Mouse (Mus musculus): ENCODE measurements around the gene Pcnx3. TPM values are rescaled to one million over a fixed set of nuclear protein-coding genes. Genes with fewer than 3 reads are reported as not detected.

Gene Pcnx3
- polyA plus RNA-seq, 1 experiment, result 120 TPM

GRCm38 (mm10) chr19:5725029-5725707, 36.5 kb upstream of the Pcnx3 start:
- no peak for TF ChIP-seq CTCF (IDR thresholded peaks at IDR 0.05; ENCODE audit: borderline replicate concordance, extremely low read depth, insufficient read depth, insufficient read length)
- TF ChIP-seq POLR2A (IDR thresholded peaks at IDR 0.05; ENCODE audit: borderline replicate concordance, extremely low read depth, insufficient read depth, insufficient read length, poor library complexity, severe bottlenecking), result no peak
- no peak for DNase-seq (ENCODE audit: low read depth)

DNA sequence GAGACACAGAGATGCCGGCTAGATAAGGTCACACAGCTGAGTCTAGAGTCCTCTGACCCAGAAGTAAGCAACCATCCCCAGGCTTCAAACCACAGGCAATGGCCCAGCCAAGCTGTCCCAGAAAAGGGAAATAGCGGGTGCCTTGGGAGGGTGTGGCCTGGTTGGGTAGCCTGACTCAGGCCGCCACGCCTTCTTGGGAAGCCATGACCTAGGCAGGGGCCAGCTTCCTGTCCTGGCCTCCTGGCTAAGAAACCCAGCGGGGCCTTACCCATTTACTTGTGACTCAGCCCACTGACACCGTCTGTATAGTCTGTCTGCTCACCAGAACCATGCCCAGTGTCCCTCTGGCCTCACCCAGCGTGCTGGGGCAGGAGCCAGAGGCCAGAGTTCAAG, 35.8 kb upstream of the Pcnx3 start:
- TF ChIP-seq POLR2A (IDR thresholded peaks at IDR 0.05; ENCODE audit: borderline replicate concordance, extremely low read depth, insufficient read depth, insufficient read length, poor library complexity, severe bottlenecking), result no peak
- TF ChIP-seq CTCF (IDR thresholded peaks at IDR 0.05; ENCODE audit: borderline replicate concordance, extremely low read depth, insufficient read depth, insufficient read length), result no peak
- DNase-seq (ENCODE audit: low read depth), result no peak

DNA sequence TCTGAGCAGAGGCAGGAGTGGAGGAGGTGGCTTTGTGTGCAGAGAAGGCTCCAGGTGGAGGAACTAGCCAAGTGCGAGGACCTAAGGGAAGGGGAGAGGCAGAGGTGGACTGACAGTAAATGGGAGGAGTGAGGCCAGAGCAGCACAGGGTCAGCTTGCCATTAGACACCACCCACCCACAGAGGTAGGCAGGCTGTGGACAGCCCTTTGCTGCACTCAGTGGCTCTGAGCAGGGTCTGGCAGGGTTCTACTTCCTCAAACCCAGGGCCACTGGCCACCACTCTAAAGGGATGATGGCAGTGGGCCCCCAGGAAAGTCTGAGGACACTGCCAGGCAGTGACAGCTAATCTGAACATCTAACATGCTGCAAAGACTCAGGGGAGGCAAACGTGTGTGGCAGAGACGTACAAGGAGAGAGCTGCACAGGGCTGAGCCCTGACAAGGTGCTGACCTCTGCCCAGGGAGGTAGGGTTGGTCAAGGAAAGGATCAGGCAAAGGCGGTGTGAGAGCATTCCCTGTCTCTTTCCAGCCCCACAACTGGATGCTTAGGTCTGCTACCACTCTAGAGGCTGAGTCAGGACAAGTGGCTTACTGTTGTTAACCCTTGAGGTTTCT, 35.3 kb upstream of the Pcnx3 start:
- TF ChIP-seq POLR2A (IDR thresholded peaks at IDR 0.05; ENCODE audit: borderline replicate concordance, extremely low read depth, insufficient read depth, insufficient read length, poor library complexity, severe bottlenecking) (no peak), CTCF (IDR thresholded peaks at IDR 0.05; ENCODE audit: borderline replicate concordance, extremely low read depth, insufficient read depth, insufficient read length) (no peak)
- no peak for DNase-seq (ENCODE audit: low read depth)

- TF ChIP-seq CTCF (IDR thresholded peaks at IDR 0.05; ENCODE audit: borderline replicate concordance, extremely low read depth, insufficient read depth, insufficient read length) (no peak), POLR2A (IDR thresholded peaks at IDR 0.05; ENCODE audit: borderline replicate concordance, extremely low read depth, insufficient read depth, insufficient read length, poor library complexity, severe bottlenecking) (no peak)
- no peak for DNase-seq (ENCODE audit: low read depth)
These were observed 34.2 kb upstream of the Pcnx3 start for GRCm38 (mm10) chr19:5722848-5723425.

GRCm38 (mm10) chr19:5721233-5721632, 32.5 kb upstream of the Pcnx3 start:
- no peak for TF ChIP-seq CTCF (IDR thresholded peaks at IDR 0.05; ENCODE audit: borderline replicate concordance, extremely low read depth, insufficient read depth, insufficient read length)
- TF ChIP-seq POLR2A (IDR thresholded peaks at IDR 0.05; ENCODE audit: borderline replicate concordance, extremely low read depth, insufficient read depth, insufficient read length, poor library complexity, severe bottlenecking), result no peak
- no peak for DNase-seq (ENCODE audit: low read depth)

- DNase-seq (ENCODE audit: low read depth), result no peak
- TF ChIP-seq CTCF (IDR thresholded peaks at IDR 0.05; ENCODE audit: borderline replicate concordance, extremely low read depth, insufficient read depth, insufficient read length) (no peak), POLR2A (IDR thresholded peaks at IDR 0.05; ENCODE audit: borderline replicate concordance, extremely low read depth, insufficient read depth, insufficient read length, poor library complexity, severe bottlenecking) (no peak)
These were observed 28.2 kb upstream of the Pcnx3 start for GRCm38 (mm10) chr19:5716955-5717354.

- TF ChIP-seq POLR2A (IDR thresholded peaks at IDR 0.05; ENCODE audit: borderline replicate concordance, extremely low read depth, insufficient read depth, insufficient read length, poor library complexity, severe bottlenecking) (no peak), CTCF (IDR thresholded peaks at IDR 0.05; ENCODE audit: borderline replicate concordance, extremely low read depth, insufficient read depth, insufficient read length) (peak; percentile 46; the same call in 1 of the 2 replicates)
- peak; percentile 76 for DNase-seq (ENCODE audit: low read depth)
These were observed 27.3 kb upstream of the Pcnx3 start for GRCm38 (mm10) chr19:5715793-5716688.

DNA sequence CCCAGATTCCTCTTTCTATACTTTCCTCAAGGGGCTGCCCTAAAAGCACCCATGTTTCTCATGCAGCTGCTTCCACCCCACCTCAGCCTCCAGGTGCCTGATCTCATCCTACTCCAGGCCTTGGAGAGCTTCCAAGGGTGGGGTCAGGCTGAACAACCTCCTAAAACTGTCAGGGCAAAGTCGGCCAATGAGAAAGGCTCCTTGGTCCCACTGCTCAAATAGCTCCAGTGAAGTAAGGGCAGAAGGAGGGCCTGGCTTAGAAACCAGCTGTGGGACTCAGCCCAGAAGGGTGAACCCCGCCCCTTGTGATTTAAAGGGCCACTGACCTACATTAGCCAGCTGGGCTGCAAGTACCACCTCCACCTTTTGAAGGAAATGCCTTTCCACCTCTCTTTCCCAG, 25.0 kb upstream of the Pcnx3 start:
- TF ChIP-seq CTCF (IDR thresholded peaks at IDR 0.05; ENCODE audit: borderline replicate concordance, extremely low read depth, insufficient read depth, insufficient read length) (no peak), POLR2A (IDR thresholded peaks at IDR 0.05; ENCODE audit: borderline replicate concordance, extremely low read depth, insufficient read depth, insufficient read length, poor library complexity, severe bottlenecking) (no peak)
- no peak for DNase-seq (ENCODE audit: low read depth)

DNA sequence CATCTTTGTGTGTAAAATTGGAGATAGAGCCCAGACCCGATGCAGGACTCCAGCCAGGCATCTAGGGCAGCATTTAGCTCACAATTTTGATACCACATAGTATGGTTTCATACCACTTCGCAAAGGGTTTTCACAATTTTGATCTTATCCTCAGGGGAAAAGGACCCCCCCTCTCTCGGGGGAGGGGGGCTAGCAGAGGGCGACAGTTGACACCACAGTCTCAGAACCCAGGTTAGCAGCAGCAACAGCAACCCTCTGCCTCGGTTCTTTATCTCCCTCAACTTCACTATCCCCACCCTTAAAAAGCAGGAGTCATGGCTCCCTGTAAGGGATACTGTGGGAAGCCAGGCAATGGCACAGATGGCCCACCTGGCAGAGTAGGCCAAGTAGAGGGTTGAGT, 24.5 kb upstream of the Pcnx3 start:
- TF ChIP-seq CTCF (IDR thresholded peaks at IDR 0.05; ENCODE audit: borderline replicate concordance, extremely low read depth, insufficient read depth, insufficient read length), result no peak
- no peak for TF ChIP-seq POLR2A (IDR thresholded peaks at IDR 0.05; ENCODE audit: borderline replicate concordance, extremely low read depth, insufficient read depth, insufficient read length, poor library complexity, severe bottlenecking)

GRCm38 (mm10) chr19:5711907-5712460, 23.3 kb upstream of the Pcnx3 start:
- DNase-seq (ENCODE audit: low read depth), result no peak
- TF ChIP-seq CTCF (IDR thresholded peaks at IDR 0.05; ENCODE audit: borderline replicate concordance, extremely low read depth, insufficient read depth, insufficient read length) (no peak), POLR2A (IDR thresholded peaks at IDR 0.05; ENCODE audit: borderline replicate concordance, extremely low read depth, insufficient read depth, insufficient read length, poor library complexity, severe bottlenecking) (no peak)

More for the DNA sequence above, 24.5 kb upstream of the Pcnx3 start:
- DNase-seq (ENCODE audit: low read depth), result no peak

- peak; percentile 75 for DNase-seq (ENCODE audit: low read depth)
- TF ChIP-seq POLR2A (IDR thresholded peaks at IDR 0.05; ENCODE audit: borderline replicate concordance, extremely low read depth, insufficient read depth, insufficient read length, poor library complexity, severe bottlenecking) (no peak), CTCF (IDR thresholded peaks at IDR 0.05; ENCODE audit: borderline replicate concordance, extremely low read depth, insufficient read depth, insufficient read length) (peak; percentile 75; the same call in 1 of the 2 replicates)
These were observed 22.5 kb upstream of the Pcnx3 start for GRCm38 (mm10) chr19:5711218-5711617.
